Mouse (Mus musculus) monocyte, adult 2 months (primary cell): Measurements from ENCODE around the gene Wfdc13.
A peak's percentile ranks its signal among the peaks of the same experiment; 100 is the strongest.
"Not testable (repeated sequence)": the region's sequence is repeated elsewhere in the genome, so short reads cannot be mapped to it uniquely, and the experiment has no call there.

ENCODE experiments used
- DNase-seq, 2 experiments: peaks; one replicate each; pipeline ENCODE4 v3.0.0; 2022; ENCODE audit warnings: low spot score in 2 of 2, low read depth in 1 of 2

The Wfdc13 gene

GRCm38 (mm10) chr2:164715005-164715404 is 30.1 kb downstream of the Wfdc13 start, which contains the start of gene Spint5:
Spint5 (plus strand) TSS chr2:164715305.
- no peak for DNase-seq

GRCm38 (mm10) chr2:164716194-164716786 is 31.4 kb downstream of the Wfdc13 start:
- DNase-seq, result not testable (repeated sequence)

GRCm38 (mm10) chr2:164723276-164723675 is 38.4 kb downstream of the Wfdc13 start:
- no peak for DNase-seq

- DNase-seq, result peak in 1 of 2 experiments; percentile 13
Measured at GRCm38 (mm10) chr2:164725895-164726619, 41.1 kb downstream of the Wfdc13 start.

GRCm38 (mm10) chr2:164731719-164732118 is 46.8 kb downstream of the Wfdc13 start:
- no peak for DNase-seq

- DNase-seq, result no peak
Measured at GRCm38 (mm10) chr2:164733259-164733658, 48.4 kb downstream of the Wfdc13 start.

- no peak for DNase-seq
Measured at GRCm38 (mm10) chr2:164734839-164735238, 49.9 kb downstream of the Wfdc13 start.

GRCm38 (mm10) chr2:164735446-164735845 is 50.5 kb downstream of the Wfdc13 start:
- no peak for DNase-seq
